Mouse (Mus musculus) mature B cell (primary cell): ENCODE measurements at regions not wholly inside any gene's neighbourhood (a gene's known extent, or its start where the extent isn't known, plus 50 kb on each side); places are given as distances from the start of the nearest gene placed in this dataset.

Experiments
- in situ Hi-C: fragments of 300-500 bp; cut with MboI; formaldehyde crosslinking; loops from 2 replicates; pipeline ENCODE4 v1.14.3; 2019

DNA sequence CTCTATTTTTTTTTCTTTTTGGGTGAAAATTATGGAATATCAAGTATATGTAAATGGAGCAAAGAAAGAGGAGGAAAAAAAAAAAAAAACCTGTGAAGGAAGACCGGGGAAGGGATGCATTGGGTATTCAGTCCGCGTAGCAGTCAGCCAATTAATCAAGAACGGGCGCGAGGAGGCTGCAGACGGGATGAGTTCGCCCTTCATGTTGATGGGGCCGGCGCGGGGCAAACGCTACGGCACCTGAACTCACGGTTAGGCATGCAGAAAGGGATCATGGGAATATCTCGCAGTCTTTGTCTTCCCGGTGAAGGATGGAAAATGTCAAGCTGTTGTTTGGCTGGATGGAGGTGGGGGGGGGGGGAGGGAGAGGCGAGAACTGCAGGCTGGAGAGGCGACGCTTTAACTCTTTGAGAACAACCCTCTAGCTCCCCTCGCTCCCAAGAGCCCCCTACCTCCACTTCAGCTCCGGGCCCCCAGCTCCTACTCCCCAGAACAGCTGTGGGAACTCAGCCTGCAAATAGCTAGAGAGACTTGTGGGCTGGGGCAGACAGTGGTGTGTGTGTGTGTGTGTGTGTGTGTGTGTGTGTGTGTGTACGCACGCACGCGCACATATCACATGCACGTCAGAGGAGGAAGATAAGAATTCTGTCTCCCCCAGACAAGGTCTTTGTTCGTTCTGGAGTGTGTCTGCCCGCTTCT, 210.7 kb downstream of the Gm26897 start:
- in situ Hi-C loops: no loop called here

DNA sequence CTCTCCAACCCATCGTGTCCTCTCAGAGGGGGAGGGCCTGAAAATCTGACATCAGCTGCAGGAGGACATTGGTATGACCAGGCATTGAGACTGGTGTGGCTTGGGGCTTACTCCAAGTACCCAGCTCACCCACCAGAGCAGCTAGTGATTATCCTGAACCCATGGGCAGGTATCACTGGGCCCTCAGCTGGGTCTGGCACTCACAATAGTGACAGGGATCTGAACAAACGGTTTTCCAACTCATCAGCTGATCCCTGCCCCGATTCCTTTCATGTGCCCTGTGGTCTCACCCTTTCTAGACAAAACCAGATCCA, 211.2 kb downstream of the Gm26897 start:
- in situ Hi-C loops: no loop called here

DNA sequence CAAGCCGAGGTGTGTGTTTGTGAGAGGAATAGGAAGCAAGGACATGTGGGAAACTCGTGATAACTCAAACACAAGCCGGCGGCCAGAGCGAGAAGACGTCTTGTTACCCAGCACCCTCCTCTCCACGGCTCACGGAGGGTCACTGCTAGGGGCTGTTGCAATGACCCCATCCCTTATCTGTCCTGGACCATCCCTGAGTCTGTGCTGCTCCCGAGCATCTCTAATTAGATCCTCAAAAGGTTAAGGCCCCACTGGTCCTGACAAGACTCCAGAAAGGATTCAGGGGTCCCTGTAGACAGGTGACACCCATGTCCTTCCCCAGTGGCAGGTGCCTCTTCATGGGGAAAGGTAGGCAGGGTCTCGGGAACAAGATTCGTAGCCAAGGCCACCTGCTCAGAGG, 212.6 kb downstream of the Gm26897 start:
- in situ Hi-C loops: no loop called here

DNA sequence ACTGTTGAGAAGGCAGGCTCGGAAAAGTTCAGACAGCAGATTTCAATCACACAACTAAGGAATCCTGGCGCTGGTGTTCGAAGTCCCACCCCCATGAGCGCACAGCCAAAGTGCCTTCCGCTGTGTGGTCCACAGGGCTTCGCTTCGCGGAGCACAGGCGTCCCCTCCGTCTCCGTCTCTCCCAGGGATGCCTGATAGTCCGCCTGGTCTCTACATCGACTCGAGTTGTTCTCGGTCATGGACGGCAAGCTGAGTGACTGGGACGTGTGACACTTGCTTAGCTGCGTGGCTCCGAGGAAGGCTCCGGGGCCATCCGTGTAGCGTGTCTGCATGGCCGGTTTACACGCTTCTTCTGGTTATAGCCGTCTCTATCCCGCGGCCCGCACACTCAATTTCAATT, 224.0 kb downstream of the Gm26897 start:
- in situ Hi-C loops: no loop called here

DNA sequence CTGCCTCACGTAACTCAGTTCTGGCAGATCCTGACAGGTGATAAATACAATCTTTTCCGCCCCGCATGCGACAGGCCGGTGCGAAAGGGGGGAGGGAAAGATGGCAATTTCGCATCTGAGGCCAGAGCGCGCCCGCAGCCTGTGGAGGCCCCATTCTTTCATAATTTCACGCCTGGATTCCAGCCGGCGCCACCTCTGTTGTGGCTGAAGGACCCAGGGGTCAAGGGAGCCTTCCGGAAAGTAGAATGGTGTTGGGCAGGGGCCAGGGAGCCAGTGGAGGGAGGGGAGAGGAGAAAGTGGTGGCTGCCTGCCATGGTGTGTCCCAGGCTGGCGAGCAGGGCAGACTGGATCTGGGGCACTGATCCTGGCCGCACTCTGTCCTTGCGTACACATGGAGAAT, 224.5 kb downstream of the Gm26897 start:
- in situ Hi-C loops: no loop called here

DNA sequence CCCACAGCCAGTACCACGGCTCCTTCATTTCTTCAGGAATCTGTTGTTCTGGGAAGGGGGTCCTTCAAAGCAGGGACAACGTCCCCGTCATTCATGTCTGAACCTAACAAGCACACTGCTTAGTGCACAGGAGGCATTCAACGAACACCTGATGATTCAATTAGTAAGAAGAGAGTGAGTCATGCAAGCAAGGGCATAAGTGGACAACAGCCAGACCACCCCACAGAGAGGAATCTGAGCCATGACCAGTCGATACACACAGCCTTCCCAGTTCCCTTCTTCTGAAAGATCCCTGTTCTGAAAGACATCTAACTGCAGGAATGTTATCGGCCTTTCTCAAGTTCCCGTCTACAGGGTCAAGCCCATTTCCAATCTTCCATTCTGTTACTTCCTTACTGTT, 231.6 kb downstream of the Gm26897 start:
- in situ Hi-C loops: no loop called here

DNA sequence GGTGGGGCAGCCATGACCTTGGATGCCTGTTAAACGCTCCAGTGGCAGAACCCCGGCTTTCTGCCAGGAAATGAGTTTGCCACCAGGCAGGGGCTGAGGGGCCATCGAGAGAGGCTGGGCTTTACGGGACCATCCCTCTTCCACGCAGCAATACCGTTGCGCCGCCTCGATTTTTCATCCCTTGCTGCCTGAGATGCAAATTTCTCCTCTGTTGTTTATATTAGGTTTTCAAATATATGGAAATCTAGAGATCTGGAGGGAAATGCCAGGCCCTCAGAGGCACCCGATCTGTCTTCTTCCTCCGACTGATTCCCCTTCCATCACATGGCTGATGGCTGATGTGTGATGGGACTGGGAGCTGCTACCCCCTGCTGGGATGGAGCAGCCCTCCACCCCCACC, 234.4 kb downstream of the Gm26897 start:
- in situ Hi-C loops: no loop called here

DNA sequence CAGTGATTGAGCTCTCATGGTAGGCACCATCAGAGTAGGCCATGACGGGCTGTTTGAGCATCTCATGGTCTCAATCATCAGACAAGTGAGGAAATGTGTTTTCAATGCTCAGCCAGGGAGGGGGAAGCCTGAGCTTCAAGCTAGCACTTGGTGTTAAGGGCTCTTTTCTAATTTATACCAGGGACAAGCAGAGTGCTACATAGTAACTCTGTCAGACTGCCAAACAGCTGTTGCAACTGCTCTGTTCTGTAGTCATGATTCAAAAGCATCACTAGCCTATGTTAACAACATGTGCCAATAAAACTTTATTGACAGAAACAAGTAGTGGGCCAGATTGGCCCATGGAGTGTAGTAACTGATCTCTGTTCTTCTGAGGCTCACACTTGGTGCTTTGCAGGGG, 235.0 kb downstream of the Gm26897 start:
- in situ Hi-C loops: no loop called here

DNA sequence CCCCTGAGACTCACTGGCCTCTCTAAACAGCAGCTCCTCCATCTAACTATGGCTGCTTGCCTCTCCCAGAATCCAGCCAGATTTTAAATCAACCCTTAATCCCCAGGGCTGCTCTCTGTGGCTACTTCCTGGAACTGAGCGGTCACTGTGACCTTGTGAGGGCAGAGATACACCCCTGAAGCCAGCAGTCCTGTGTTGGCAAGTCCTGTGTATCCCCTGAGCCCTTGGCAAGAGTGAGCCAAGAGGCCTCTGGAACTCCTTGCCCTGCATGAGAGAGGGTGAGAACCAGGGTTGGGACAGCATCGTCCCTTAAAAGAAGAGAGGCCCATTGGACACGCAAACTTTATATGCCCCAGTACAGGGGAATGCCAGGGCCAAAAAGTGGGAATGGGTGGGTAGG, 237.5 kb downstream of the Gm26897 start:
- in situ Hi-C loops: no loop called here

DNA sequence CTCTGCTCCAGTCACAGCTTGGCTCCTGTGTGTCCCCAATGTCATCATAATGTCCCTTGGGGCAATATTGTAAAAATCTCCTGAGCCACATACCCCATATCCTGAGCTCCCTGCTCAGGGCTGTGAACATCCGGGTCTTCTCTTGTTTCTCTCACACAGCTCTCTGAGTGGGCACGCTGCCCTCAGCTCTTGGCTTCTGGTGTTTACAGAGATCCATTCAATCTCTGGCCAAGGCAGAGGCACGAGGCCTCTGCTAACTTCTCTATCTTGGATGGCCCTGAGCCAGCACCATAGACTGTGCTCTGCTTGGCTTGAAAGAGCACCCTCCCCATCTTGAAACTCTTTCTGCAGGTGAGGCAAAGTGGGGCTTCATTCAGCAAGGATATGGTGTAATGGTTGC, 238.2 kb downstream of the Gm26897 start:
- in situ Hi-C loops: no loop called here

DNA sequence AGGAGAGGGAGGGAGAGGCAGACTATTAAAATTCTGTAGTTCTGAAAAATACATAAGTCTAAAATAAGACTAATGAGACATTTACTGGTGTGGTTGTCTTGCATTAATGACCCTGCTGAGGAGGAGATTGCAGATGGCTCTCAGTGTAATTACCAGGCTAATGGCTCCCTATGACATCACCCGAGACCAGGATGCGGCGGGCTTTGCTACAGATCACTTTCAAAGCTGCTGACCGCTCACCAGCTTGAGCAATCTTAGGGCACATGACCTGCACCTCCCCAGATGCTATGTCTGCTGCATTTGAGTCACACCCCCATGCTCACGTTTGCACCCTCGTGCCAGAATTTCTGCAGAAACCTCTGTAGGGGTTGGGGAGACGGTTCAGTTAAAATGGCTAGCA, 242.0 kb downstream of the Gm26897 start:
- in situ Hi-C loops: no loop called here

DNA sequence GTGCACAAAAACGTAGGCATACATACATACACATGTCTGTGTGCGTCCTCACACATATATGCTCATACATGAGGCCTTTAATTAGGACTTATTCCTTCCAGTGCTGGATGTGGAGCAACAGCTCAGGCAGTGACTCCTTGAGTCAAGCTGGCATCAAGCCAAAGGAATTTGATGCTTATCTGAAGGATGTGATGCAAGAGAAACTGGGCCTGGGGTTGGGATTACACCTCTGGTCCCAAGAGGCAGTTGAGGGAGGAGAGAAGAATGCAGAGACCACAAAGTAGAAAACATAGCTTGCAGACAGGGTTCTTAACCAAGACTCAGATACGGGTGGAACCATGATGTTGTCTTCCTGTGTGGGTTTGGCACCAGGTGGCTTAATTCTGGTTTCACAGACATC, 245.9 kb downstream of the Gm26897 start:
- in situ Hi-C loops: no loop called here

DNA sequence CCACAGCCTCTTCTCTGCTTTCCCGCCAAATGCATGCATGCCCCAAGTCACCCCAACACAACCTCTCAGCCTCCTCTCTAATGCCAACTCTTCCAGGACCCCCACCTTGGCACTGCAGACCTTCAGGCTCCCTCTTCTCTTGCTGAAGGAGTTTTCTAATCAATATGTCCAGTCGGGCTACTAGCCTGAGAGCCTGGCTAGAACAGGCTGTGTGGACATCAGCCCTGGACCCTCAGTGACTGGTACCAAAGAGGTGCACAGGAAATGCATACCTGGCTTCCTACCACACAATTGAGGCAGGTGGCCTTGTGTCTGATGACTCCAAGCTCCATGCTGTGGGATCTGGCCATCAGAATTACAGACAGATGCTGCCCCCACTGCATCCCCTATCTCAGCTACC, 248.4 kb downstream of the Gm26897 start:
- in situ Hi-C loops: no loop called here

DNA sequence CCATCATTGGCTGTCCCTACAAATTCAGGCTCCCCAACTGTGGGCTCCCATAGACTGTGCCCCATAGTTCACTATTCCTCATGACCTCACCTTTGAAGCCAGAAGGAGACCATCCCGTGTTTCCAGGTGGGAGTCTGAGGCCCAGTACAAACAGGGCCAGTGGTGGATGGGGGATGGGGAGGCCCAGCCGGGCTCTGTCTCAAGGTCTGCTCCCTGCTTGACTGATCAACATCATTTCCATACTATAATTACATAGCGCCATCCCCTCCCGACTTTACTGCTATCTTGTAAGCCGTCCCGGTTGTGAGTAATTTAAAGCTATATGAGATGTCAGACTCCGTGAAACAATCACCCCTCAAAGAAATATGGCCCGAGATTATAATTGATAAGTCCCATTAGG, 252.3 kb downstream of the Gm26897 start:
- in situ Hi-C loops: no loop called here

DNA sequence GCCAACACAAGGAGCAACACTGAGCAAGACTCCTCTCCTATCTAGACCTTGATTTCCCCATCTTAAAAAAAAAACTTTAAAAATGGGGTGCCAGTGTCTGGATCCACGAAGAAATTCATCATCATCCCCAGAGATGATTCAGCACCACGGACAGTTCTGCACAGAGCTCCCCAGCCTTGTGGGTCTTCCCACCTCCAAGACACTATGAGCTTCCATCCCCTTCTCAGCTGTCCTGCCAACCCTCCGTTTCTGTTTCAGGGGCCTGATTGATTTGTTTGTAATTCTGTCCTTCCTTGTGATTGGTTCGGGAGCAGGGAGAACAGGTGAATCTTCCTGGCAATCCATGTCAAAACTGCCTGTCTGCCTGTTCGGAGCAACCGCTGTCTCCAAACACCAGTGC, 253.3 kb downstream of the Gm26897 start:
- in situ Hi-C loops: no loop called here

DNA sequence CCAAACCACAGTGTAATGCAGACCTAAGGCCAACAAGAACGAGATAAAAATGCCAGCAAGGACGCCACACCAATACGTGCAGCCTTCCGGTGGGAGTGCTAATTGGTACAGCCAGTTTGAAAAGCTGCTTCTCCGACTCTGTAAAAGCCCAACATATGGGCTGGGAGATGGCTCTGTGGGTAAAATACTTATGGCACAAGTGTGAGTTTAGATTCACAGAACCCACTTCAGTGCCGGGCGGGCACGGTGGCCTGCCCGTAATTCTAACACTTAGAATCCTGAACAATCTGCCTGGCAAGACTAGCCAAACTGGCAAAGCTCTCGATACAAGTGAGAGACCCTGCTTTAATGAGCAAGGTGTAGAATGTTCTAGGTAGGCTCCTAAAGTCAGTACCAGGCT, 258.1 kb downstream of the Gm26897 start:
- in situ Hi-C loops: no loop called here

DNA sequence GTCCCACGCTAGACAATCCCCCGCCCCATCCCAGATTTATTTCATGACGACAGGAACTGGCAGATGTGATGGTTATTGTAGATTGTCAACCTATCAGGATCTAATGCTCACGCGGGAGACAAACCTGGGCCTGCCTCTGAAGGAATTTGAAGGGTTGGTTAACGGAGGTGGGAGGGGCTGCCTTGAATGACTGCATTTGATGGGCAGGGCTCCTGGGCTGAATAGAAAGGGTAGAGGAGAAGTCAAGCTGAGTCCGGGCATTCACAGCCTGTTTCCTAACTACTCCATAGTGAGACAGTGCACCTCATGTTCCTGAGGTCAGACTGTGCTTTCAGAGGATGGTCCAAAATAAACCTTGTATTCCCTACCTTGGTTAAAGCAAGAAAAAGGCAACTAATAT, 259.1 kb downstream of the Cryba4 start:
- in situ Hi-C loops: no loop called here

DNA sequence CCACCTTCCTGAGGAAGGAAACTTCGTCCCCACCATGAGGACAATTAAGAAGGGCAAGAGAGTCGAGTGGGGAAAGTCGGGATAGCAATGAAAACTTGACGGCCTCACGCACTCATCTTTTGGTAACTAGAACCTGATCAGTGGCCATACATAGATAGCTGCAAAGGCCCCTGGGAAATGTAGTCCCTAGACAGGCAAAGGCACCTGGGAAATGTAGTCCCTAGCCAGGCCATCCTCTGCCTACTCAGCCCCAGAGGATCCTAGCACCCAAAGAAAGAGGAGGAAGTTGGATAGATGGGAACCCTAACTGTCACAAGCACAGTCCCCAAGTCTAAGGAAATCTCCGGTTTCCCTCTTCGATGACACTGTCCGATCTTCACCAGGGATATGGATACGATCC, 258.4 kb downstream of the Cryba4 start:
- in situ Hi-C loops: no loop called here

DNA sequence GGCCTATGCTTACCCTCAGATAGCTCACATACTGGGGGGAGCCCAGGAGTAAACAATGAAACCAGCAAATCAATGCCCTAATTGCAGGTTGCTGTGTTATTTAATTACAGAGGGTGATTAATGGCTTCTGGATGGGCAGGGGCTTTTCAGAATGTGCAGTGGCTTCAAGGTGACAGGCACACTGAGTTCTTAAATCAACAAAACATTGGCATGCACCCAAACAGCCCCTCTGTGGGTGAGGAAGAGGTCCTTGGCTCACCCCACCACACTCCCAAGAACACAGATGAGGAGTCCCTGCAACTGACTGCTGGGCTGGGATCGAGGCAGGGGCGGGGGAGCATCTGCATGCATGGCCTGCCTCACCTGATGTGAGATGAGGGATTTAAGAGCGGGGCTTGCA, 255.5 kb downstream of the Cryba4 start:
- in situ Hi-C loops: no loop called here

DNA sequence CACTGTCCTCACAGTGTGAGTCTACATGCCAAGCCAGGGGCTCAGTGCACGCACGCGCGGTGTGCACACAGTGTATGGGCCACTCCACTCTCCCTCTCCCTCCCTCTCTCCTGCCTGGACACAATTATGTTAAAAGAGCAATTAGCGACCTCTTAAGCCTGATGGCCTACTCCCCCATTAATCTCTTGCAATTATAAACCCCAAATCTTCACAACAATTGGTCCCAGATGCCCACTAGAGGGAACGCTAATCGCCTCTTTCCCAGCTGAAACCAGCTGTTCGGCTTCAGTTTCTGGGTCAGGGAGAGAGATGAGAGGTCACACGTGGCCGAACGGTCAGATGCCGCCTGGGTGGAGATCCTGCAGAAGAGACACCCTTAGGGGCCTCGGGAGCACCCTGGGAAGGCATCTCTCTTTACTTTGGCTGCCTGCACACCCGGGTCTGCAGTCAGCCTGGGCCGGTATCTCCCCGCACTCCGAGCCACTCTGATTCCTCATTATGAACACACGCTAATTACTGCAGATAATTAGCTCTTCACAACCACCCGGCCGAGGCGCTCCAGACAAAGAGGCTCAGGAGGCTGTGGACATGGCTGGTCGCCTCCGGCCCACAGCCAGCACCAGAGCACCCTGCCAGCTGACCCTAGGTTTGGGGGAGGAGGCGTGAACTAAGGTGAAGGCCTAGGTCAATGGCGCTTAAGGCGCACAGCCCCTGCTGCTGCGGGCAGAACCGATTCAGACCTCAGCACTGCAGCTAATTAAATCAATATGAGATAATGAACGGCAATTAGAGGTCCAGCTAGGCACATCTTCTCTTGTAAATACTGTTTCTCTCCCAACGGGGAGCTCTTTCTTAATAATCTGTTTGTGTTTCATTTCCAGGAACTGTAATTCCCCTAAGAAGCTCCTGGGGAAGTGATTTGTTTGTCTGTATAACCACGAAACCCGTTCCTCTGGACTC, 250.3 kb downstream of the Cryba4 start:
- in situ Hi-C loops: no loop called here

DNA sequence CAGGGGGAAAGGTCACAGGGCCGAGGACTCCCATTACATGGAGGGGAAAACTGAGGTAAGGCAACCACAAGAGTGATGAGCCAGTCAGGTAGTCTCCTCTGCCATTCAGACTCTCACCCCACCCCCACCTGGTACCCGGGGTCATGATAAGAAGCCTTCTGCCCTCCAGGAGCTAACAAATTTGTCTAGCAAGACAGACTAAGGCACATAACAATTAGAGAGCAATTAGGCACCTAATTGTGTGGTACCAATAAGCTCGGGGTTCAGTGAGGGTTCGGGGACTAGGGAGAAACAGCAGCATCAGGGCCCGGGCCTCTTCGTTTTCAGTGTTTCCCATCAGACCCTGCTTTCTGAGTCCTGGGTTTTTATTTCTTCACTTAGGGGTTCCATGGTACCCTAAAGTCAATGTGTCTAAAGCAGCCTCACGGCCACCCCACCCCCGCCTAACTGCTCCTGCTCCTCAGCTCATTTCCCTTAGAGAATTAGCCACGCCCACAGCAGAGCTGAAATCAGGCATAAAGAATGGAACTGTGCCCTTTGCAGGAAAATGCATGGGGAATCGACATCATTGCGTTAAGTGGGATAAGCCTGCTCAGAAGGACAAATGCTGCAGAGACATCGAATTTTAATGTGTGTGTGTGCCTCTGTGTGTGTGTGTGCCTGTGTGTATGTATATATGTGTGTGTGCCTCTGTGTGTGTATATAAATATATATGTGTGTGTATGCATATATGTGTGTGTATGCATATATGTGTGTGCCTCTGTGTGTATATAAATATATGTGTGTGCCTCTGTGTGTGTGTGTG, 249.3 kb downstream of the Cryba4 start:
- in situ Hi-C loops: no loop called here

DNA sequence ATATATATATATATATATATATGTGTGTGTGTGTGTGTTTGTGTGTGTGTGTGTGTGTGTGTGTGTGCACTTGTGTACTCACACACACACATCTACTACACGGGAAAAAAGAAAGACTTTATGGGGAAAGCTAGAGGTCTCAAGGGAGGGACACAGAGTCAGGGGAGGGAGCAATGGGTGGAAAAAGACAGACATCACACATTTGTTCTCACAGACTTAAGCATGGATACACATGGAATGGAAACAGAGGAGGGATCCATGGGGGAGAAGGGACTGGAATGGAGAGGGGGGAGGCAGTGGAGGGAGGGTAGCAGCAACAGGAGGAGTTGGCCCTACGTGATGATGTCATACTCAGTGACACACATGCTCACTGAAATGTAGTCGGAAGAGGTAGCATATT, 248.3 kb downstream of the Cryba4 start:
- in situ Hi-C loops: no loop called here
